Mouse (Mus musculus): ENCODE results near the gene Clybl. TPM values are rescaled to one million over a fixed set of nuclear protein-coding genes. Genes with fewer than 3 reads are reported as not detected.
A peak's percentile ranks its signal among the peaks of the same experiment; 100 is the strongest.

Gene Clybl
- polyA plus RNA-seq, 1 experiment: 29.0 TPM

- no peaks in the 10 kb centered on the region for H3K4me1 ChIP-seq (ENCODE audit: control insufficient read depth, insufficient read depth, low read length)
- no peak overlapping the region for H3K4me3 ChIP-seq (ENCODE audit: insufficient read depth, low read length)
- H3K27ac ChIP-seq (ENCODE audit: insufficient read depth, low read length): no peak overlapping the region
- TF ChIP-seq CTCF (IDR thresholded peaks at IDR 0.05; ENCODE audit: extremely low read depth, insufficient read depth, low read length): peak; percentile 94
- TF ChIP-seq POLR2A (IDR thresholded peaks at IDR 0.05; ENCODE audit: extremely low read depth, insufficient read depth, low read length): no peak
Observed at GRCm38 (mm10) chr14:122190941-122191510, 9.5 kb downstream of the Clybl start.

GRCm38 (mm10) chr14:122194630-122195029 lies 13.1 kb downstream of the Clybl start:
- no peak overlapping the region for H3K4me3 ChIP-seq (ENCODE audit: insufficient read depth, low read length)
- no peaks in the 10 kb centered on the region for H3K4me1 ChIP-seq (ENCODE audit: control insufficient read depth, insufficient read depth, low read length)
- no peak overlapping the region for H3K27ac ChIP-seq (ENCODE audit: insufficient read depth, low read length)
- TF ChIP-seq CTCF (IDR thresholded peaks at IDR 0.05; ENCODE audit: extremely low read depth, insufficient read depth, low read length) (no peak), POLR2A (IDR thresholded peaks at IDR 0.05; ENCODE audit: extremely low read depth, insufficient read depth, low read length) (no peak)

GRCm38 (mm10) chr14:122196851-122197250 lies 15.3 kb downstream of the Clybl start:
- no peak overlapping the region for H3K27ac ChIP-seq (ENCODE audit: insufficient read depth, low read length)
- H3K4me1 ChIP-seq (ENCODE audit: control insufficient read depth, insufficient read depth, low read length): no peaks in the 10 kb centered on the region
- H3K4me3 ChIP-seq (ENCODE audit: insufficient read depth, low read length): no peak overlapping the region
- no peak for TF ChIP-seq CTCF (IDR thresholded peaks at IDR 0.05; ENCODE audit: extremely low read depth, insufficient read depth, low read length)
- TF ChIP-seq POLR2A (IDR thresholded peaks at IDR 0.05; ENCODE audit: extremely low read depth, insufficient read depth, low read length): no peak

GRCm38 (mm10) chr14:122200247-122200885 lies 18.9 kb downstream of the Clybl start:
- TF ChIP-seq CTCF (IDR thresholded peaks at IDR 0.05; ENCODE audit: extremely low read depth, insufficient read depth, low read length): no peak
- TF ChIP-seq POLR2A (IDR thresholded peaks at IDR 0.05; ENCODE audit: extremely low read depth, insufficient read depth, low read length): no peak
- Histone ChIP-seq H3K27ac (ENCODE audit: insufficient read depth, low read length) (no peak overlapping the region), H3K4me1 (ENCODE audit: control insufficient read depth, insufficient read depth, low read length) (no peaks in the 10 kb centered on the region), H3K4me3 (ENCODE audit: insufficient read depth, low read length) (no peak overlapping the region)

- H3K4me3 ChIP-seq (ENCODE audit: insufficient read depth, low read length): no peak overlapping the region
- H3K27ac ChIP-seq (ENCODE audit: insufficient read depth, low read length): no peak overlapping the region
- H3K4me1 ChIP-seq (ENCODE audit: control insufficient read depth, insufficient read depth, low read length): no peaks in the 10 kb centered on the region
- TF ChIP-seq POLR2A (IDR thresholded peaks at IDR 0.05; ENCODE audit: extremely low read depth, insufficient read depth, low read length) (no peak), CTCF (IDR thresholded peaks at IDR 0.05; ENCODE audit: extremely low read depth, insufficient read depth, low read length) (no peak)
Observed at GRCm38 (mm10) chr14:122209177-122209576, 27.7 kb downstream of the Clybl start.

GRCm38 (mm10) chr14:122213590-122213989 lies 32.1 kb downstream of the Clybl start:
- Histone ChIP-seq H3K4me1 (ENCODE audit: control insufficient read depth, insufficient read depth, low read length) (no peaks in the 10 kb centered on the region), H3K27ac (ENCODE audit: insufficient read depth, low read length) (no peak overlapping the region), H3K4me3 (ENCODE audit: insufficient read depth, low read length) (no peak overlapping the region)
- TF ChIP-seq POLR2A (IDR thresholded peaks at IDR 0.05; ENCODE audit: extremely low read depth, insufficient read depth, low read length): no peak
- TF ChIP-seq CTCF (IDR thresholded peaks at IDR 0.05; ENCODE audit: extremely low read depth, insufficient read depth, low read length): no peak

GRCm38 (mm10) chr14:122214126-122214525 lies 32.6 kb downstream of the Clybl start:
- H3K4me1 ChIP-seq (ENCODE audit: control insufficient read depth, insufficient read depth, low read length): no peaks in the 10 kb centered on the region
- H3K27ac ChIP-seq (ENCODE audit: insufficient read depth, low read length): no peak overlapping the region
- TF ChIP-seq CTCF (IDR thresholded peaks at IDR 0.05; ENCODE audit: extremely low read depth, insufficient read depth, low read length): no peak
- no peak for TF ChIP-seq POLR2A (IDR thresholded peaks at IDR 0.05; ENCODE audit: extremely low read depth, insufficient read depth, low read length)
- H3K4me3 ChIP-seq (ENCODE audit: insufficient read depth, low read length): no peak overlapping the region

GRCm38 (mm10) chr14:122217221-122217620 lies 35.7 kb downstream of the Clybl start:
- no peak overlapping the region for H3K4me3 ChIP-seq (ENCODE audit: insufficient read depth, low read length)
- no peak overlapping the region for H3K27ac ChIP-seq (ENCODE audit: insufficient read depth, low read length)
- no peaks in the 10 kb centered on the region for H3K4me1 ChIP-seq (ENCODE audit: control insufficient read depth, insufficient read depth, low read length)
- TF ChIP-seq POLR2A (IDR thresholded peaks at IDR 0.05; ENCODE audit: extremely low read depth, insufficient read depth, low read length) (no peak), CTCF (IDR thresholded peaks at IDR 0.05; ENCODE audit: extremely low read depth, insufficient read depth, low read length) (no peak)

GRCm38 (mm10) chr14:122222934-122223374 lies 41.5 kb downstream of the Clybl start:
- no peak overlapping the region for H3K4me3 ChIP-seq (ENCODE audit: insufficient read depth, low read length)
- H3K27ac ChIP-seq (ENCODE audit: insufficient read depth, low read length): no peak overlapping the region
- H3K4me1 ChIP-seq (ENCODE audit: control insufficient read depth, insufficient read depth, low read length): no peaks in the 10 kb centered on the region
- TF ChIP-seq CTCF (IDR thresholded peaks at IDR 0.05; ENCODE audit: extremely low read depth, insufficient read depth, low read length) (no peak), POLR2A (IDR thresholded peaks at IDR 0.05; ENCODE audit: extremely low read depth, insufficient read depth, low read length) (no peak)

GRCm38 (mm10) chr14:122223461-122224102 lies 42.1 kb downstream of the Clybl start:
- Histone ChIP-seq H3K27ac (ENCODE audit: insufficient read depth, low read length) (no peak overlapping the region), H3K4me3 (ENCODE audit: insufficient read depth, low read length) (no peak overlapping the region), H3K4me1 (ENCODE audit: control insufficient read depth, insufficient read depth, low read length) (no peaks in the 10 kb centered on the region)
- TF ChIP-seq POLR2A (IDR thresholded peaks at IDR 0.05; ENCODE audit: extremely low read depth, insufficient read depth, low read length) (no peak), CTCF (IDR thresholded peaks at IDR 0.05; ENCODE audit: extremely low read depth, insufficient read depth, low read length) (peak; percentile 90)

All from cortical plate, adult 2 months (tissue).